Mouse (Mus musculus) CD4-positive, CD25-positive, alpha-beta regulatory T cell (primary cell): Measurements from ENCODE around the gene Ccn2. TPM values are rescaled to one million over a fixed set of nuclear protein-coding genes. Genes with fewer than 3 reads are reported as not detected.

Experiments used
- polyA plus RNA-seq: library from polyadenylated mRNA; unstranded; fragments of 100-300 nt; shearing (Covaris generic); gene quantifications from one replicate; pipeline ENCODE4 v1.2.1, GENCODE M21; 2017

Ccn2 gene
- 0.44 TPM for polyA plus RNA-seq

GRCm38 (mm10) chr10:24595250-24596002 lies at the start of gene Ccn2:
Gene Ccn2 (plus strand): TSS chr10:24595442.

Other genes with a start within 250 kb of the Ccn2 start
- gene Enpp1, start 116.7 kb downstream of the Ccn2 start, polyA plus RNA-seq, result 13.4 TPM
- not detected for gene Enpp3, start 247.4 kb downstream of the Ccn2 start, polyA plus RNA-seq